ENCODE assay signal across 17 mouse cellular contexts in genomic region chr9:103038266-103038665, GRCm38 (mm10). TPM values are rescaled to one million over a fixed set of nuclear protein-coding genes. Genes with fewer than 3 reads are reported as not detected.
"Had no signal": no experiment of that assay in that cellular context is flagged by ENCODE, and none has a peak within 500 bp of the region (broad histone marks: within the 10 kb centered on the region; RNA-seq: fewer than 3 reads in every experiment).

No protein-coding gene starts in this region.

- H3K4me1 ChIP-seq: liver, embryonic 13.5 days; liver, embryonic 15.5 days; midbrain, embryonic 13.5 days; midbrain, embryonic 15.5 days; neural tube, embryonic 12.5 days had no signal

- H3K4me2 ChIP-seq: liver, embryonic 11.5 days; liver, embryonic 13.5 days; liver, embryonic 15.5 days; lung, embryonic 15.5 days; midbrain, embryonic 11.5 days; midbrain, embryonic 13.5 days; midbrain, embryonic 15.5 days; neural tube, embryonic 12.5 days had no signal

- ATAC-seq: liver, postnatal 0 days; midbrain, embryonic 13.5 days; midbrain, embryonic 15.5 days had no signal

- H3K27ac ChIP-seq: liver, embryonic 13.5 days; liver, embryonic 15.5 days; macrophage; midbrain, embryonic 13.5 days; midbrain, embryonic 15.5 days; neural tube, embryonic 12.5 days had no signal

- H3K9me3 ChIP-seq: liver, embryonic 13.5 days; liver, embryonic 15.5 days; lung, embryonic 15.5 days; midbrain, embryonic 13.5 days; midbrain, embryonic 15.5 days had no signal

- H3K9ac ChIP-seq: liver, embryonic 13.5 days; liver, embryonic 15.5 days; liver, postnatal 0 days; lung, embryonic 15.5 days; midbrain, embryonic 13.5 days; midbrain, embryonic 15.5 days; neural tube, embryonic 12.5 days had no signal

- DNase-seq: liver, embryonic 13.5 days; liver, postnatal 0 days; right cerebral cortex, postnatal 14 days; thymus, adult 18-20 months; thymus, postnatal 14 days; thymus, postnatal 36 days had no signal

- H3K4me3 ChIP-seq: liver, embryonic 13.5 days; liver, embryonic 15.5 days; lung, embryonic 15.5 days; megakaryocyte, embryonic 14.5 days; midbrain, embryonic 13.5 days; midbrain, embryonic 15.5 days; neural tube, embryonic 12.5 days had no signal

- H3K36me3 ChIP-seq: liver, embryonic 13.5 days; liver, embryonic 15.5 days; midbrain, embryonic 13.5 days; midbrain, embryonic 15.5 days; neural tube, embryonic 12.5 days had no signal

- H3K27me3 ChIP-seq: liver, embryonic 13.5 days; liver, embryonic 15.5 days; lung, embryonic 15.5 days; midbrain, embryonic 13.5 days; midbrain, embryonic 15.5 days; neural tube, embryonic 12.5 days had no signal

RNA-seq across cellular contexts. Expression of gene Slco2a1, which starts 49.8 kb away (rescaled TPM):
- total RNA-seq: monocyte, adult 5-6 weeks; neutrophil, adult 5-6 weeks had no signal
- polyA plus RNA-seq: macrophage had no signal
